Mouse (Mus musculus) kidney, embryonic 14.5 days (tissue): ENCODE data around the gene Rfxank. TPM values are rescaled to one million over a fixed set of nuclear protein-coding genes. Genes with fewer than 3 reads are reported as not detected.

Source experiments
- ATAC-seq: fragments of 200-750 bp; cut with Nextera tagmentation; 2 replicates; pipeline ENCODE4 v1.8.0; 2017; ENCODE audit warnings: moderate number of reproducible peaks, mild to moderate bottlenecking, moderate TSS enrichment, moderate library complexity; ENCODE audit not compliant: low FRiP score, low TSS enrichment
- H3K27ac ChIP-seq: fragments of 300-500 bp; sonication (generic); 2 replicates; pipeline ENCODE4 v1.5.1; 2014; ENCODE audit warnings: low read depth, mild to moderate bottlenecking, low read length, moderate library complexity, mixed read lengths
- H3K27me3 ChIP-seq: fragments of 300-500 bp; sonication (generic); 2 replicates; pipeline ENCODE4 v1.6.1; 2014; ENCODE audit warnings: mild to moderate bottlenecking, low read length; ENCODE audit not compliant: control insufficient read depth, insufficient read depth
- H3K36me3 ChIP-seq: fragments of 300-500 bp; sonication (generic); 2 replicates; pipeline ENCODE4 v1.6.1; 2014; ENCODE audit warnings: low read length, mixed read lengths; ENCODE audit not compliant: control insufficient read depth, insufficient read depth
- H3K4me1 ChIP-seq: fragments of 300-500 bp; sonication (generic); 2 replicates; pipeline ENCODE4 v1.6.1; 2014; ENCODE audit warnings: low read length, mixed read lengths; ENCODE audit not compliant: control insufficient read depth, insufficient read depth
- H3K4me2 ChIP-seq: fragments of 300-500 bp; sonication (generic); replicated peaks from 2 replicates; pipeline ENCODE4 v1.6.1; 2014; ENCODE audit warnings: low read depth, mild to moderate bottlenecking, low read length
- H3K4me3 ChIP-seq: fragments of 300-500 bp; sonication (generic); 2 replicates; pipeline ENCODE4 v1.5.1; 2014; ENCODE audit warnings: mild to moderate bottlenecking, low read length
- H3K9ac ChIP-seq: fragments of 300-500 bp; sonication (generic); 2 replicates; pipeline ENCODE4 v1.6.1; 2014; ENCODE audit warnings: low read depth, mild to moderate bottlenecking, low read length, moderate library complexity
- H3K9me3 ChIP-seq: fragments of 300-500 bp; sonication (generic); 2 replicates; pipeline ENCODE4 v1.6.1; 2016; ENCODE audit warnings: low read length; ENCODE audit not compliant: control insufficient read depth
- WGBS: fragments of 180-500 bp; shearing (Covaris S2); extraction: QIAGEN DNeasy Blood & Tissue Kit; methylation state at CpG from one replicate; pipeline ENCODE4 v1.1.7; 2014; 5-methylcytosine and 5-hydroxymethylcytosine counted together
- microRNA-seq: library from miRNA; unstranded; fragments of <30 nt; microRNA quantifications from one replicate; pipeline ENCODE4, GENCODE M21; 2016
- polyA plus RNA-seq: library from polyadenylated mRNA; unstranded; fragments of >200 nt; fragmentation: Nextera tagmentation; extraction: Ambion mirVana; gene quantifications from 2 replicates; pipeline ENCODE4 v1.2.1, GENCODE M21; 2014

The Rfxank gene
- polyA plus RNA-seq, 1 experiment from 2014 or later: 18.6 TPM

DNA sequence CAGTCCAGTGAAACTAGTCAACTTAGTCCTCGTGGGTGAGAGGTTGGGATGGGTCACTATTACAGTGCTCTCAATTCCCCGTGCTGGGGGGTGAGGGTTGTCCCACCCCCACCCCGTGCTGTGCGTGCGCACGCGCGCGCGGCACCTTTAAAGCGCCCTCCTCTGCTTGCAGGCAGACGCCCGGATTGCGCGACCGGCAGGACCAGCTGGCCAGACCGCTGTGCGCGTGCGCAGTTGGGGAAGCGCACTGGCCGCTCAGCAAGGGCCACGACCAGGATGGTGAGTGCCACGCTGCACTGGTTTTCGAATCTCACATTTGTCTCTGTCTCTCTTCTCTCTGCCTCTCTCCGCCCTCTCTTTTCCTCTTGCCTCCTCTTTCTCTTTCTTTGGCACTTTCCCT, 55.7 kb downstream of the Rfxank start, which contains the start of gene Hapln4:
Hapln4 (plus strand) TSS at position 173 of the 400 bp plus-strand sequence.
- no peak within 1 kb of the TSS for H3K9ac ChIP-seq
- H3K4me2 ChIP-seq: peak within 1 kb of the TSS; percentile 49
- H3K27ac ChIP-seq: no peak within 1 kb of the TSS
- under 1% methylated on average over 26 of the region's 26 CpGs for WGBS
- H3K4me3 ChIP-seq: peak within 1 kb of the TSS; percentile 34
- no peaks in the 10 kb centered on the region for H3K36me3 ChIP-seq
- H3K27me3 ChIP-seq: peaks cover 60% of the 10 kb centered on the region
- no peaks in the 10 kb centered on the region for H3K9me3 ChIP-seq
- ATAC-seq: no peak
- H3K4me1 ChIP-seq: peaks cover 15% of the 10 kb centered on the region; the same call in 1 of the 2 replicates

DNA sequence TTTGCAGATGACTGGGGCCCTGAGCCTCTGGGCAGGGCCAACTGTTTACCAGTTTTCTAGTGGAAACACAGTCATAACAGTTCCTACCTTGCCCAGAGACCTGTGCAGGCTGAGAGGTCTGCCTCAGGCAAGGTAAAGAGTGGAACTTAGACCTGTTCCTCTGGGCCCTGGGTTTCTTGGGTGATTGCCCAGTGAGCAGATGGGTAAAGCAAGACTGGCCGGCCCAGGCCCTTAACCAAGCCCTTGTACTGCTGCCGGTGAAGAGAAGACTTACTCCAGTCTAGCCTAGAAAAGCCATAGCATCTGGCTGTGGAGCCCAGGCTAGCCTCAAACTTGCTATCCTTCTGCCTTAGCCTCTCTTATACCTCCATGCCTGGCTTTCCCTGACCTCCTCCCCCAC, 57.0 kb downstream of the Rfxank start:
- ATAC-seq: no peak
- H3K27ac ChIP-seq: no peak overlapping the region
- no peak overlapping the region for H3K4me3 ChIP-seq
- H3K4me1 ChIP-seq: peaks cover 10% of the 10 kb centered on the region; the same call in 1 of the 2 replicates
- H3K27me3 ChIP-seq: peaks cover 47% of the 10 kb centered on the region
- H3K36me3 ChIP-seq: no peaks in the 10 kb centered on the region
- no peaks in the 10 kb centered on the region for H3K9me3 ChIP-seq
- WGBS: 88% methylated on average over 2 of the region's 2 CpGs
- no peak overlapping the region for H3K9ac ChIP-seq
- no peak overlapping the region for H3K4me2 ChIP-seq

Small RNAs within 50 kb of the gene (microRNA-seq; reads per million reads assigned to microRNA genes)
- gene Mir7066: not detected

Other genes with a start within 250 kb of the Rfxank start
- gene Tssk6, start 237.0 kb downstream of the Rfxank start, polyA plus RNA-seq: 2.7 and 5.1 TPM in 2 replicates
- gene Ndufa13, start 236.6 kb downstream of the Rfxank start, polyA plus RNA-seq: 192 and 272 TPM in 2 replicates
- gene Yjefn3, start 236.4 kb downstream of the Rfxank start, polyA plus RNA-seq: 1.7 and 3.3 TPM in 2 replicates
- gene Gatad2a, start 142.8 kb downstream of the Rfxank start, polyA plus RNA-seq: 42.1 and 59.0 TPM in 2 replicates
- 36.2 and 58.4 TPM in 2 replicates for gene Mau2, start 96.4 kb downstream of the Rfxank start, polyA plus RNA-seq
- gene Sugp1, start 96.3 kb downstream of the Rfxank start, polyA plus RNA-seq: 33.7 and 38.1 TPM in 2 replicates
- gene Tm6sf2, start 66.2 kb downstream of the Rfxank start, polyA plus RNA-seq: 0.55 and 0.89 TPM in 2 replicates
- gene Hapln4, start 55.7 kb downstream of the Rfxank start, polyA plus RNA-seq: not detected in 2 replicates
- 0.07 and 0.19 TPM in 2 replicates for gene Ncan, start 18.3 kb downstream of the Rfxank start, polyA plus RNA-seq
- 25.5 and 40.7 TPM in 2 replicates for gene Nr2c2ap, start 7.8 kb downstream of the Rfxank start, polyA plus RNA-seq
- 49.6 and 64.5 TPM in 2 replicates for gene Borcs8, start 345 bp upstream of the Rfxank start, polyA plus RNA-seq
- 0.30 and 0.97 TPM in 2 replicates for gene Mef2b, start 557 bp upstream of the Rfxank start, polyA plus RNA-seq
- gene Tmem161a, start 33.2 kb upstream of the Rfxank start, polyA plus RNA-seq: 43.6 and 47.5 TPM in 2 replicates
- 2.1 and 3.0 TPM in 2 replicates for gene Slc25a42, start 73.2 kb upstream of the Rfxank start, polyA plus RNA-seq
- 23.7 and 33.0 TPM in 2 replicates for gene Sugp2, start 95.1 kb upstream of the Rfxank start, polyA plus RNA-seq
- 23.2 and 24.8 TPM in 2 replicates for gene Armc6, start 95.3 kb upstream of the Rfxank start, polyA plus RNA-seq
- 54.5 and 70.2 TPM in 2 replicates for gene Homer3, start 143.7 kb upstream of the Rfxank start, polyA plus RNA-seq
- gene Ddx49, start 163.3 kb upstream of the Rfxank start, polyA plus RNA-seq: 49.9 TPM in 2 replicates
- gene Cope, start 163.4 kb upstream of the Rfxank start, polyA plus RNA-seq: 322 and 327 TPM in 2 replicates
- 2.3 and 2.6 TPM in 2 replicates for gene Cers1, start 176.6 kb upstream of the Rfxank start, polyA plus RNA-seq
- gene Gdf1, start 190.7 kb upstream of the Rfxank start, polyA plus RNA-seq: 7.6 and 7.9 TPM in 2 replicates
- gene Upf1, start 214.1 kb upstream of the Rfxank start, polyA plus RNA-seq: 21.8 and 24.2 TPM in 2 replicates
- 0.14 and 0.26 TPM in 2 replicates for gene Comp, start 234.4 kb upstream of the Rfxank start, polyA plus RNA-seq